20 mouse cellular contexts compared by ENCODE assay signal in the genomic region with DNA sequence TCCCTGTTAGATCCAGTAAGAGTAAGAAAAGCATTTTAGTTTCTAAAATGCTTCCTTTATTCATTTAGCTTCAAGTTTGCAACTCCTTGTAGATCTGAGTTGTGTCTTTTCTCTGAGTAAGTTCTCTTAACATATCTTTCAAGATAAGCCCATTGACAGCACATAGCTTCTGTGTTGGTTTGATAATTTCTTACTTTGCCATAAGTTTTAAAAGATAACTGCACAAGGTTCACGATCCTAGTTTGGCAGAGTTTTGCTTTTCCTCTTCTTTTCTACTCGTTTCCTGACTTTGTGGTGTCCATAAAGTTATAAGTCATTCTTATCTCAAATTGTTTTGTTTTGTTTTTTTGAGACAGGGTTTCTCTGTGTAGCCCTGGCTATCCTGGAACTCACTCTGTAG.
DNase-seq lines count a peak whose midpoint lies in the region; ATAC-seq and TF ChIP-seq lines count a peak whose summit lies in the region.
"Had no signal": no experiment of that assay in that cellular context is flagged by ENCODE, and none has a peak within 500 bp of the region (broad histone marks: within the 10 kb centered on the region; RNA-seq: fewer than 3 reads in every experiment).

No protein-coding gene starts in this region.

- 7% methylated on average over 2 of the region's 2 CpGs for WGBS in liver, embryonic 14.5 days (ENCODE audit: insufficient replicate concordance)
- 81% methylated on average over 2 of the region's 2 CpGs for WGBS in forebrain, embryonic 14.5 days
- 83% methylated on average over 2 of the region's 2 CpGs for whole genome bisulfite sequencing in midbrain, postnatal 0 days

- H3K9ac ChIP-seq in liver, embryonic 14.5 days (replicated peaks): no peak overlapping the region
- no peak overlapping the region for H3K9ac ChIP-seq in forebrain, embryonic 14.5 days (ENCODE audit: low read length)
- no peak overlapping the region for H3K9ac ChIP-seq in midbrain, postnatal 0 days (replicated peaks; ENCODE audit: low read length, poor library complexity, severe bottlenecking)
- H3K9ac ChIP-seq: embryonic facial prominence, embryonic 12.5 days; forebrain, embryonic 13.5 days; hindbrain, embryonic 14.5 days; intestine, embryonic 15.5 days had no signal

- no peaks in the 10 kb centered on the region for H3K9me3 ChIP-seq in liver, embryonic 14.5 days (ENCODE audit: control insufficient read depth, low read length)
- no peaks in the 10 kb centered on the region for H3K9me3 ChIP-seq in forebrain, embryonic 14.5 days (replicated peaks; ENCODE audit: control insufficient read depth, low read length)
- no peaks in the 10 kb centered on the region for H3K9me3 ChIP-seq in midbrain, postnatal 0 days (ENCODE audit: low read length)
- H3K9me3 ChIP-seq: embryonic facial prominence, embryonic 12.5 days; forebrain, embryonic 13.5 days; heart, embryonic 10.5 days; intestine, embryonic 15.5 days had no signal

- ATAC-seq in common myeloid progenitor, adult 5-6 weeks (replicated peaks; ENCODE audit: low read depth, poor library complexity, severe bottlenecking): peak; percentile 18; the same call in 1 of the 2 replicates
- peak; percentile 75; the same call in 1 of the 2 replicates for ATAC-seq in liver, embryonic 14.5 days (ENCODE audit: insufficient read depth)
- ATAC-seq in megakaryocyte progenitor cell, adult 5-6 weeks (replicated peaks; ENCODE audit: poor library complexity): peak; percentile 46
- no peak for ATAC-seq in forebrain, embryonic 14.5 days
- ATAC-seq in midbrain, postnatal 0 days (ENCODE audit: low FRiP score): no peak
- ATAC-seq: forebrain, embryonic 13.5 days; intestine, embryonic 15.5 days had no signal

- no peaks in the 10 kb centered on the region for H3K27me3 ChIP-seq in liver, embryonic 14.5 days (ENCODE audit: control insufficient read depth, insufficient read depth, low read length)
- H3K27me3 ChIP-seq in forebrain, embryonic 14.5 days (replicated peaks; ENCODE audit: control insufficient read depth, insufficient read depth, low read length): no peaks in the 10 kb centered on the region
- H3K27me3 ChIP-seq in midbrain, postnatal 0 days (ENCODE audit: insufficient read depth, low read length): no peaks in the 10 kb centered on the region
- H3K27me3 ChIP-seq: CH12.LX; embryonic facial prominence, embryonic 12.5 days; forebrain, embryonic 13.5 days; intestine, embryonic 15.5 days had no signal

- peak; percentile 71 for TF ChIP-seq EP300 in liver, embryonic 14.5 days (IDR thresholded peaks at IDR 0.05; ENCODE audit: low read depth)

- peak; percentile 48 for DNase-seq in MEL-GATA-1-ER (ENCODE audit: extremely low read depth, low read depth)
- peak; percentile 11 to 24 (median 19) for DNase-seq in liver, embryonic 14.5 days (ENCODE audit: low read depth in 3 of 3, low spot score in 3 of 3)
- no peak for DNase-seq in forebrain, embryonic 14.5 days (ENCODE audit: low spot score)
- no peak for DNase-seq in layer of hippocampus, adult 11-12 months (ENCODE audit: low spot score)
- DNase-seq in midbrain, postnatal 0 days (ENCODE audit: low spot score): no peak
- DNase-seq: adrenal gland, postnatal 14 days; cerebellum, adult 2 months; cerebellum, postnatal 14 days; gastrocnemius, postnatal 36 days; heart, adult 18-20 months; heart, postnatal 10 days; heart, postnatal 4 days had no signal

- no peak overlapping the region for H3K27ac ChIP-seq in liver, embryonic 14.5 days
- no peak overlapping the region for H3K27ac ChIP-seq in forebrain, embryonic 14.5 days (ENCODE audit: low read depth, low read length)
- no peak overlapping the region for H3K27ac ChIP-seq in midbrain, postnatal 0 days (ENCODE audit: low read depth, low read length)
- H3K27ac ChIP-seq: embryonic facial prominence, embryonic 12.5 days; forebrain, embryonic 13.5 days; heart, embryonic 10.5 days; hindbrain, embryonic 14.5 days; intestine, embryonic 15.5 days had no signal

- TF ChIP-seq CTCF in liver, embryonic 14.5 days (IDR thresholded peaks at IDR 0.05; ENCODE audit: low read depth): no peak
- TF ChIP-seq CTCF in midbrain, postnatal 0 days (IDR thresholded peaks at IDR 0.05): no peak

- H3K4me1 ChIP-seq in liver, embryonic 14.5 days (replicated peaks; ENCODE audit: control insufficient read depth in 2 of 2, insufficient read depth in 2 of 2, low read length in 1 of 2): no peaks in the 10 kb centered on the region; a peak in 1 of 4 replicates
- no peaks in the 10 kb centered on the region for H3K4me1 ChIP-seq in forebrain, embryonic 14.5 days (ENCODE audit: control insufficient read depth, insufficient read depth, low read length)
- H3K4me1 ChIP-seq in midbrain, postnatal 0 days (ENCODE audit: insufficient read depth, low read length): no peaks in the 10 kb centered on the region
- H3K4me1 ChIP-seq: embryonic facial prominence, embryonic 12.5 days; forebrain, embryonic 13.5 days; heart, embryonic 10.5 days; intestine, embryonic 15.5 days had no signal

- no peaks in the 10 kb centered on the region for H3K36me3 ChIP-seq in liver, embryonic 14.5 days (replicated peaks; ENCODE audit: control insufficient read depth, insufficient read depth, low read depth)
- no peaks in the 10 kb centered on the region for H3K36me3 ChIP-seq in forebrain, embryonic 14.5 days (ENCODE audit: control insufficient read depth, insufficient read depth, low read length)
- H3K36me3 ChIP-seq in midbrain, postnatal 0 days (ENCODE audit: insufficient read depth, low read length): no peaks in the 10 kb centered on the region
- H3K36me3 ChIP-seq: embryonic facial prominence, embryonic 12.5 days; heart, embryonic 10.5 days; intestine, embryonic 15.5 days had no signal

- H3K4me3 ChIP-seq in liver, embryonic 14.5 days (ENCODE audit: insufficient read depth in 1 of 2, low read depth in 2 of 2, low read length in 2 of 2): no peak overlapping the region
- no peak overlapping the region for H3K4me3 ChIP-seq in forebrain, embryonic 14.5 days (ENCODE audit: low read depth, low read length)
- H3K4me3 ChIP-seq in midbrain, postnatal 0 days (ENCODE audit: low read depth, low read length): no peak overlapping the region
- H3K4me3 ChIP-seq: embryonic facial prominence, embryonic 12.5 days; forebrain, embryonic 13.5 days; heart, embryonic 10.5 days; intestine, embryonic 15.5 days had no signal

- H3K4me2 ChIP-seq in liver, embryonic 14.5 days (ENCODE audit: low read depth): peak overlapping the region; percentile 25
- no peak overlapping the region for H3K4me2 ChIP-seq in forebrain, embryonic 14.5 days (ENCODE audit: low read length)
- H3K4me2 ChIP-seq in midbrain, postnatal 0 days (ENCODE audit: low read depth, low read length, poor library complexity, severe bottlenecking): no peak overlapping the region
- H3K4me2 ChIP-seq: embryonic facial prominence, embryonic 12.5 days; forebrain, embryonic 13.5 days; hindbrain, embryonic 14.5 days; intestine, embryonic 15.5 days had no signal

Comparison
In these comparisons a context has a peak if more than half of its experiments do, and no peak if none do; other contexts are left out.
1. DNase-seq: peak in MEL-GATA-1-ER (single experiment) and liver, embryonic 14.5 days (3 of 3); none in forebrain, embryonic 14.5 days (single experiment), layer of hippocampus, adult 11-12 months (single experiment) and midbrain, postnatal 0 days (single experiment).
2. ATAC-seq: peak in common myeloid progenitor, adult 5-6 weeks (single experiment), liver, embryonic 14.5 days (single experiment) and megakaryocyte progenitor cell, adult 5-6 weeks (single experiment); none in forebrain, embryonic 14.5 days (single experiment) and midbrain, postnatal 0 days (single experiment).